Mouse (Mus musculus) liver, embryonic 13.5 days (tissue): ENCODE data around the gene Spint2. TPM values are rescaled to one million over a fixed set of nuclear protein-coding genes. Genes with fewer than 3 reads are reported as not detected.
A peak's percentile ranks its signal among the peaks of the same experiment; 100 is the strongest.
"Not testable (repeated sequence)": the region's sequence is repeated elsewhere in the genome, so short reads cannot be mapped to it uniquely, and the experiment has no call there.

ENCODE experiments used
- ATAC-seq: fragments of 200-750 bp; cut with Nextera tagmentation; 2 replicates; pipeline ENCODE4 v1.8.0; 2017; ENCODE audit warnings: low read depth, mild to moderate bottlenecking, moderate number of reproducible peaks, moderate library complexity
- DNase-seq: peaks from one replicate; pipeline ENCODE4 v3.0.0; 2022
- H3K27ac ChIP-seq: fragments of 300-500 bp; sonication (generic); 2 replicates; pipeline ENCODE4 v1.5.1; 2015; ENCODE audit warnings: moderate library complexity, mild to moderate bottlenecking, inconsistent platforms
- H3K27me3 ChIP-seq: fragments of 300-500 bp; sonication (generic); 2 replicates; pipeline ENCODE4 v1.6.1; 2015; ENCODE audit warnings: mild to moderate bottlenecking, inconsistent platforms
- H3K36me3 ChIP-seq: fragments of 300-500 bp; sonication (generic); 2 replicates; pipeline ENCODE4 v1.6.1; 2015; ENCODE audit warnings: mild to moderate bottlenecking, inconsistent platforms
- H3K4me1 ChIP-seq: fragments of 300-500 bp; sonication (generic); replicated peaks from 2 replicates; pipeline ENCODE4 v1.6.1; 2015; ENCODE audit warnings: inconsistent platforms
- H3K4me2 ChIP-seq: fragments of 300-500 bp; sonication (generic); 2 replicates; pipeline ENCODE4 v1.6.1; 2015; ENCODE audit warnings: inconsistent platforms, mild to moderate bottlenecking, moderate library complexity
- H3K4me3 ChIP-seq: fragments of 300-500 bp; sonication (generic); replicated peaks from 2 replicates; pipeline ENCODE4 v1.5.1; 2015; ENCODE audit warnings: mild to moderate bottlenecking, inconsistent platforms
- H3K9ac ChIP-seq: fragments of 300-500 bp; sonication (generic); 2 replicates; pipeline ENCODE4 v1.6.1; 2015; ENCODE audit warnings: mild to moderate bottlenecking, inconsistent platforms
- H3K9me3 ChIP-seq: fragments of 300-500 bp; sonication (generic); replicated peaks from 2 replicates; pipeline ENCODE4 v1.6.1; 2016; ENCODE audit warnings: inconsistent platforms
- WGBS: fragments of 180-500 bp; shearing (Covaris S2); methylation state at CpG from one replicate; pipeline ENCODE4 v1.1.7; 2015; ENCODE audit not compliant: insufficient replicate concordance; 5-methylcytosine and 5-hydroxymethylcytosine counted together
- polyA plus RNA-seq: library from polyadenylated mRNA; unstranded; fragments of >200 nt; fragmentation: Nextera tagmentation; extraction: Ambion mirVana; gene quantifications from 2 replicates; pipeline ENCODE4 v1.2.1, GENCODE M21; 2015

The Spint2 gene
- polyA plus RNA-seq, 1 experiment from 2014 or later: 24.9 TPM

DNA sequence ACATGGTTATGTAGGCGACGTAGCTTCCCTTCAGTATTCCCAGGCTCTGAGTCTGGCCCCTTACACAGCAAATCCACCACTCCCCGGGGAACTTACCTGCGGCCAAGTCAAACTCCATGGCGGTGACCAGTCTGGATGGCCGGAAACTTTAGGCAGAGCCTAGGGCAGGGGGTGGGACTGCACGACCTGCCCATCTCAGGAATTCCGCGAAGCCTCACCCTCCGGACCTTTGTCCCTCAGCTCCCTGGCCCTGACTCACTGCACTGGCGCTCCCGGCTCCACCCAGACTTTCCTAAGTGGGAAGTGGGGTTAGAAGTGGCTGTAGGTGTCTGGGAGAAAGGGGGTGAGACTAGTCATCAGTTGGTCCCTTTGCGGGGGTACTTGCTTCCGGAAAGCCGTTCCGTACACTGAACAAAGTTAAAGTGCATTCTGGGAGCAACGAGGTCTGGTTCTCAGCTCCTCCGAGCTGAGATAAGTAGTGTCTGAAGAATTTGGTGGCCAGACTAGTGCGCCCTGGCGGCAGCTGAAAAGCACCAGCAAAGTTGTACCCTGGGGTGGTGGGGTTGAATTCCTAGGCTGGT is 33.4 kb downstream of the Spint2 start, which contains the start of gene 2200002D01Rik:
Gene 2200002D01Rik, minus strand, starts transcription at position 206 of the 581 bp plus-strand sequence.
- 23% methylated on average over 20 of the region's 20 CpGs for WGBS
- peaks cover 10% of the 10 kb centered on the region for H3K36me3 ChIP-seq
- H3K9ac ChIP-seq: peak within 1 kb of the TSS; percentile 62
- ATAC-seq: peak; percentile 32
- H3K9me3 ChIP-seq: no peaks in the 10 kb centered on the region
- no peaks in the 10 kb centered on the region for H3K27me3 ChIP-seq
- H3K27ac ChIP-seq: no peak within 1 kb of the TSS
- H3K4me2 ChIP-seq: peak within 1 kb of the TSS; percentile 65
- DNase-seq: peak; percentile 12
- peak within 1 kb of the TSS; percentile 40 for H3K4me3 ChIP-seq
- H3K4me1 ChIP-seq: peaks cover 38% of the 10 kb centered on the region

DNA sequence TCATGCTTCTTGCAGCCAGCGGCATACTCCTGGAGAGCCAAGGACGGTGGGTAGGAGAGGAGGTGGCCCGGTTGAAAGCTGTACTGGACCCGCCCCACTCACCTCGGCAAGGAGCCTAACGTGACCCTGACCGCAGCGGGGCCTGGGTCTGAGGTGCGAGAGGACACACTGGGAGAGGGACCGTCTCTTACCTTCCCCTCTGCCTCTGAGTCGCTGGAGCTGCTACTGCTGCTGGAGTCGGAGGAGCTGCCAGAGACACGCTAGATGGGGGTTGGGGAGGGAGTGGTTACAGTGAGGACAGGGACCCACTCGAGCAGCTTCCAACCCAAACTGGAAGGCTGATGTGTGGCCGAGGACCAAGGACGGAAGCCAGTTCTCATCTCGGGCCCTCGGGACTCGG is 34.0 kb downstream of the Spint2 start:
- H3K36me3 ChIP-seq: peaks cover 10% of the 10 kb centered on the region
- H3K27me3 ChIP-seq: no peaks in the 10 kb centered on the region
- H3K9me3 ChIP-seq: no peaks in the 10 kb centered on the region
- peak overlapping the region; percentile 62 for H3K9ac ChIP-seq
- peak; percentile 14 for DNase-seq
- peaks cover 34% of the 10 kb centered on the region for H3K4me1 ChIP-seq
- ATAC-seq: peak; percentile 35; the same call in 1 of the 2 replicates
- 22% methylated on average over 19 of the region's 19 CpGs for WGBS
- H3K4me2 ChIP-seq: peak overlapping the region; percentile 65
- H3K4me3 ChIP-seq: peak overlapping the region; percentile 40
- no peak overlapping the region for H3K27ac ChIP-seq

DNA sequence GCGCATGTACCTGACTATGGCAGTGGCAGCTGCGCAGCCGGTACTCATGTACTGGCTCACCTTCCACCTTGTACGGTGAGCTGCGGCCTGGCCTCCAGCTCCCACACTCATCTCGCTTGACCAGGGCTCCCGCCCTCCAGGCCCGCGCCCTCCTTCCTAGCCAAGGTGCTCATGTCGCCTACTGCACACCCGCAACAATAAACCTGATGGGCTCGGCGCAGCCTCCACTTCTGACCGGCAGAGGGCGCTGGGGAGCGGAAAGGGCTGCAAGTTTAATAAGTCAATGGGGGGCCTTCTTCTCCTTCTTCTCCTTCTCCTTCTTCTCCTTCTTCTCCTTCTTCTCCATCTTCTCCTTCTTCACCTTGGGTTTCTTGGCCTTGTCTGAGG is 34.4 kb downstream of the Spint2 start:
- peak; percentile 67 for DNase-seq
- H3K4me1 ChIP-seq: peaks cover 34% of the 10 kb centered on the region
- no peaks in the 10 kb centered on the region for H3K9me3 ChIP-seq
- peak overlapping the region; percentile 65 for H3K4me2 ChIP-seq
- H3K36me3 ChIP-seq: peaks cover 10% of the 10 kb centered on the region
- 17% methylated on average over 16 of the region's 16 CpGs for WGBS
- H3K4me3 ChIP-seq: peak overlapping the region; percentile 40
- no peaks in the 10 kb centered on the region for H3K27me3 ChIP-seq
- H3K9ac ChIP-seq: peak overlapping the region; percentile 62; the same call in 1 of the 2 replicates
- no peak overlapping the region for H3K27ac ChIP-seq
- 0 out of 2 replicates have a peak, but pooled peaks have one; percentile 32 for ATAC-seq

DNA sequence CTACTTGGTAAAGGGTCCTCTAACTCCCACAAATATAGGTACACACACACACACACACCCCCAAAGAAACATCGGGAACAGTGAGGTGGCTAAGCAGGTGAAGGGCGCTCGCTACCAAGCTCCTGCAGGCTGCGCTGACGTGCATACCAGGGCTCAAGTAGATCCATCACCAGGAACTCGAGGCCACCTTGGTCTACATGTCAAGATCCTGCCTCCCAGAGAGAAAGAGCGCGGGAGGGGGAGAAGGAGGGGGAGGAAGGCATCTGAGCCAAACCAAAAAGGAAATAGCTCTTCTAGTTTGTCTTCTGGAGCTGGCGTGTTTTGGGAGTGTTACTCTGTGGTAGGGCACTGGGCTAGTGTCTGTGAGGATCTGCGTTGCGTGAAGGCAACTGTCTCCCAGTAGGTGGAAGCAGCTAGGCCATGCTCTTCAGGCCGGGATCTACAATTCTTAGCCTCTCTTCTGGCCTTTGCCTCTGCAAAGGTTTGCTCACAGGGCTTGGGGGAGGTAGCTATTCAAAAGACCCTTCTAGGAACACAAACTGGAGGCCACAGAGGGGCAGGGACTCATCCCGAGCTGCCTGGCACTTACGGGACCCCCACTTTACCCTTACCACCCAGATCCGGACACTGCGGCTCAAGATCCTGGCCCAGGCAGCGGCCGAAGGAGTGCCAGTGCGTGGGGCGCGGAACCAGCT is 34.9 kb downstream of the Spint2 start:
- WGBS: 77% methylated on average over 21 of the region's 21 CpGs
- H3K9ac ChIP-seq: no peak overlapping the region
- DNase-seq: no peak
- H3K36me3 ChIP-seq: peaks cover 10% of the 10 kb centered on the region
- H3K4me1 ChIP-seq: peaks cover 33% of the 10 kb centered on the region
- H3K9me3 ChIP-seq: no peaks in the 10 kb centered on the region
- no peak for ATAC-seq
- peak overlapping the region; percentile 65; the same call in 1 of the 2 replicates for H3K4me2 ChIP-seq
- no peaks in the 10 kb centered on the region for H3K27me3 ChIP-seq
- no peak overlapping the region for H3K4me3 ChIP-seq
- H3K27ac ChIP-seq: no peak overlapping the region

GRCm38 (mm10) chr7:29246015-29246414 is 35.7 kb downstream of the Spint2 start:
- Histone ChIP-seq H3K9ac (no peak overlapping the region), H3K4me1 (peaks cover 27% of the 10 kb centered on the region), H3K4me3 (no peak overlapping the region), H3K27me3 (no peaks in the 10 kb centered on the region), H3K27ac (no peak overlapping the region), H3K36me3 (peaks cover 10% of the 10 kb centered on the region), H3K4me2 (no peak overlapping the region), H3K9me3 (no peaks in the 10 kb centered on the region)
- ATAC-seq: no peak
- 82% methylated on average over 5 of the region's 5 CpGs for WGBS
- DNase-seq: no peak

DNA sequence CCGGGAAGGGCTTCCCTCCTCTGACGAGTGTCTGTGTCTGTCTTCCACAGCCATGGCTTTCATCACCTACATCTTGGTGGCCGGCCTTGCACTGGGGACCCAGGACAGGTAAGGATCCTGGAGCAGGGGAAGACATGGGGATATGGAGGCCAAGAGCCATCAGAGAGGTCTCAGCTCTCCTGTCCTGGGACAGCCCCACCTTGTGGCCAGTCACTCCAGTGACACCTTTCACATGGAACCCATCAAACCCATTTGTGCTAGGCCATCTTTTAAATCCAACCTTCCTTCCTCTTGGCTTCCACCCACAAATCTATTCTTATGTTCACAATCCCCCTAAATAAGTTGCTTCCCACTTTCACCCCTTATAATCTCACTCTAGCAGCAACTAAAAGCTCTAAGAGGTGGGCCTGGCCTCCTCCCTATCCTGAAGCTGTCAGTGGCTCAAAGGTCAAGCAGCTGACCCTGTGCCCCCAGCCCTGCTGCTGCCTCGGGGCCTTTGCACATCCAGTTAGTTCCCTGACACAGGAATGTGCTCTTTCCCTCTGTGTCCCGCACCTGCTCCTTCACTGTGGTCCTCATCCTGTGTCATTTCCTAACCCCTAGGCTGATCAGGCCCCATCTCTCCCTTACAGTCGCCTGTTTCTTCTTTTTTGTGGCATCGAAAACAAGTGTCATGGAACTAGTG is 36.8 kb downstream of the Spint2 start:
- no peak overlapping the region for H3K4me2 ChIP-seq
- no peak overlapping the region for H3K4me3 ChIP-seq
- no peaks in the 10 kb centered on the region for H3K9me3 ChIP-seq
- peaks cover 10% of the 10 kb centered on the region for H3K36me3 ChIP-seq
- H3K9ac ChIP-seq: no peak overlapping the region
- no peak overlapping the region for H3K27ac ChIP-seq
- WGBS: 63% methylated on average over 7 of the region's 7 CpGs
- H3K27me3 ChIP-seq: no peaks in the 10 kb centered on the region
- no peak for DNase-seq
- ATAC-seq: no peak
- peaks cover 32% of the 10 kb centered on the region for H3K4me1 ChIP-seq

- under 1% methylated on average over 60 of the region's 60 CpGs for WGBS
Measured at GRCm38 (mm10) chr7:29238019-29238967, 43.4 kb downstream of the Spint2 start, which contains the start of gene Yif1b. Yif1b (plus strand) TSS chr7:29238329.

DNA sequence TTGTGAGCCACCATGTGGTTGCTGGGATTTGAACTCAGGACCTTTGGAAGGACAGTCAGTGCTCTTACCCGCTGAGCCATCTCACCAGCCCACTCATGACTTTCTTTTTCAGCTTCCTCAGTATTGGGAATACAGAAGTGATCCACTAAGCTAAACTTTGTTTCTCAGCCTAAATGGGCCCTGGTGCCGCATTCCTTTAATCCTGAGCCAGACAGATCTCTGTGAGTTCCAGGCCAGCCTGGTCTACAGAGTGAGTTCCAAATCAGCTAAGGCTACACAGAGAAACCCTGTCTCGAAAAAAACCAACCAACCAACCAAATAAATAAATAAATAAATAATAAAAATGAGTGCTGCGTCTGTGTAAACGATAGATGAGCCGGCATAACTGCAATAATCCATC is 44.1 kb downstream of the Spint2 start:
- Histone ChIP-seq H3K4me3 (peak overlapping the region; percentile 50), H3K9ac (peak overlapping the region; percentile 65), H3K27ac (peak overlapping the region; percentile 85), H3K4me2 (peak overlapping the region; percentile 93), H3K4me1 (peaks cover 27% of the 10 kb centered on the region)
- 28% methylated on average over 6 of the region's 6 CpGs for WGBS
- H3K9me3 ChIP-seq, DNase-seq, H3K36me3 ChIP-seq, ATAC-seq, H3K27me3 ChIP-seq: not testable (repeated sequence)

More at GRCm38 (mm10) chr7:29238019-29238967, 43.4 kb downstream of the Spint2 start, which contains the start of gene Yif1b:
- Histone ChIP-seq H3K9me3 (no peaks in the 10 kb centered on the region), H3K36me3 (no peaks in the 10 kb centered on the region), H3K27me3 (no peaks in the 10 kb centered on the region; the same call in 1 of the 2 replicates), H3K4me1 (peaks cover 30% of the 10 kb centered on the region), H3K4me2 (peak within 1 kb of the TSS; percentile 93), H3K4me3 (peak within 1 kb of the TSS; percentile 68), H3K9ac (peak within 1 kb of the TSS; percentile 77), H3K27ac (peak within 1 kb of the TSS; percentile 85)
- ATAC-seq (peak; percentile 95), DNase-seq (peak; percentile 99)

DNA sequence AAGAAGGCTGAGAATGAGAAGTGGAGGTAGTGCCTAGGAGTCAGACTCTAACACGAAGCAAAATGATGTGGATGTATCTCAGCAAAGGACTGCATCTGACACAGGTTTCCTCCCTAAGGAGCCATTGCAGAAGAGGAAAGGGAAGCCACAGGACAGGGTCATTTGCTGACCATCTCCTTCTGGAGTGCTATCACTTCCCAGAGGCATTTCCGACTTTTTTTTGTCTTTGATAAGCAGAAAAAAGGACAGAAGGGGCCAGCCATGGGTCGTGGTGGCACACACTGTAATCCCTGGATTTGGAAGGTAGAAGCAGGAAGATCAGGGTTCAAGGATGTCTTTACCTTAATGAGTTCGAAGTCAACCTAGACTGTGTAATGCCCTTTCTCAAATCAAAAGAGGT is 45.1 kb downstream of the Spint2 start:
- Histone ChIP-seq H3K9ac (no peak overlapping the region), H3K27me3 (peaks cover 16% of the 10 kb centered on the region), H3K9me3 (no peaks in the 10 kb centered on the region), H3K4me3 (no peak overlapping the region), H3K36me3 (no peaks in the 10 kb centered on the region), H3K27ac (no peak overlapping the region), H3K4me2 (no peak overlapping the region), H3K4me1 (peaks cover 32% of the 10 kb centered on the region)
- no peak for ATAC-seq
- 55% methylated on average over 4 of the region's 4 CpGs for WGBS
- DNase-seq: no peak

DNA sequence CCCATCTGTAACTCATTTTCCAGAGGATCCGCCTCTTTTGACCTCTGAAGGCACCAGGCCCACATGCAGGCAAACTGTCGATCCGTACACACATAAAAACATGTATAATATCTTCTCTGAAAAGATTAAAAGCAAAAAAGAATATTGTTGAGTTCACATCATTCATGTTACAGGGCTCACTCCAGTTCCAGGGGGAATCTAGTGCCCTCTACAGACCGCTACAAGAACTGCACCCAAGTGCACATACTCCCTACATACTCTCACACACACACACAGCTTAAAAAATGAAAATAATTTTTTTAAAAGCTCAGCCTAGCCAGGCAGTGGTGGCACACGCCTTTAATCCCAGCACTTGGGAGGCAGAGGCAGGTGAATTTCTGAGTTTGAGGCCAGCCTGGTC is 47.1 kb downstream of the Spint2 start:
- WGBS: 70% methylated on average over 5 of the region's 5 CpGs
- peaks cover 25% of the 10 kb centered on the region for H3K4me1 ChIP-seq
- H3K36me3 ChIP-seq: no peaks in the 10 kb centered on the region
- H3K27me3 ChIP-seq: peaks cover 33% of the 10 kb centered on the region
- DNase-seq (no peak), ATAC-seq (no peak)
- H3K27ac ChIP-seq: no peak overlapping the region
- H3K9ac ChIP-seq: no peak overlapping the region
- no peak overlapping the region for H3K4me2 ChIP-seq
- H3K9me3 ChIP-seq: no peaks in the 10 kb centered on the region
- H3K4me3 ChIP-seq: no peak overlapping the region
